Mouse (Mus musculus): Measurements from ENCODE around the gene Gm10322. TPM values are rescaled to one million over a fixed set of nuclear protein-coding genes. Genes with fewer than 3 reads are reported as not detected.
A peak's percentile ranks its signal among the peaks of the same experiment; 100 is the strongest.

Gene Gm10322
- polyA plus RNA-seq, 1 experiment from 2014 or later = not detected

DNA sequence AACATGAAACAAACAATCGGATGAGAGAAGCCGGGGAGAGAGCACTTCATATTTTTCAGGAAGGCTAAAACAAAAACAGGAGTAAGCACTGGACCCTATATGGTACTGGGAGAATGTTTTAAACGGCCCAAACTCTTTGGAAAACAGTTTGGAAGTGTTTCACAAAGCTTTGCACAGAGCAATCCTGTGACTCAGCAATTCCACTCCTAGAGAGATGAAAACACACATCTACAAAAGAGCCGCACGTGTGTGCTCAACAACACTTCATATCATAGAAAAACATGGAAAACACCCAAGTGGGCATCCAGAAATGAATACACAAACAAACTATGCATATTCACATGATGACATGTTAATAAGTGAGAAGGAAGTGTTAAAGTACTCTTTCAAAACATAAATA lies 30.2 kb upstream of the Gm10322 start:
- Histone ChIP-seq H3K79me2 (ENCODE audit: inconsistent target) (peaks cover 24% of the 10 kb centered on the region), H3K36me3 (ENCODE audit: inconsistent target) (no peaks in the 10 kb centered on the region), H3K27ac (no peak overlapping the region), H3K4me3 (ENCODE audit: inconsistent target) (no peak overlapping the region)
- 91% methylated on average over 5 of the region's 5 CpGs for WGBS (ENCODE audit: missing documents)

DNA sequence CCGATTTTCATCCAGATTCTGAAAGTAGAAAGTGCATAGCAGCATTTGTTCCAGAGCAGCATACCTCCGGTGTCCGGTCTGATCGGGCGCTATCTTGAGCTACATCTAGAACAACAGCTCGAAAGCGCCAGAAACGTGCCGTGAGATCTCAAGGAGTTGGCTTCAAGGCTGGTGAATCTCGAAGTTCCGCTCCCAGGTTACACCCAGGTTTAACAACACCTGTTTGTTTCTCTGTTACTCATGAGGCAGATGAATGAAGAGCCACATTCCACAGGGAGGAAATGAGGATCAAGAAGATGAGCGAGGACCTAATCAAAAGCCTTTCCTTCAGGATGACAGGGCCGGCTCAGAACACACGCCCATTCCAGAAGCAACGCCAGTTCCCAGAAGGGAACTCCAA lies 29.0 kb upstream of the Gm10322 start:
- 91% methylated on average over 15 of the region's 15 CpGs for WGBS (ENCODE audit: missing documents)
- no peaks in the 10 kb centered on the region for H3K36me3 ChIP-seq (ENCODE audit: inconsistent target)
- no peak overlapping the region for H3K27ac ChIP-seq
- no peak overlapping the region for H3K4me3 ChIP-seq (ENCODE audit: inconsistent target)
- peaks cover 18% of the 10 kb centered on the region for H3K79me2 ChIP-seq (ENCODE audit: inconsistent target)

GRCm38 (mm10) chr10:59588135-59588534 lies 27.7 kb upstream of the Gm10322 start:
- H3K4me3 ChIP-seq (ENCODE audit: inconsistent target) = no peak overlapping the region
- 85% methylated on average over 7 of the region's 7 CpGs for WGBS (ENCODE audit: missing documents)
- no peaks in the 10 kb centered on the region for H3K36me3 ChIP-seq (ENCODE audit: inconsistent target)
- H3K27ac ChIP-seq = no peak overlapping the region
- peaks cover 14% of the 10 kb centered on the region for H3K79me2 ChIP-seq (ENCODE audit: inconsistent target)

DNA sequence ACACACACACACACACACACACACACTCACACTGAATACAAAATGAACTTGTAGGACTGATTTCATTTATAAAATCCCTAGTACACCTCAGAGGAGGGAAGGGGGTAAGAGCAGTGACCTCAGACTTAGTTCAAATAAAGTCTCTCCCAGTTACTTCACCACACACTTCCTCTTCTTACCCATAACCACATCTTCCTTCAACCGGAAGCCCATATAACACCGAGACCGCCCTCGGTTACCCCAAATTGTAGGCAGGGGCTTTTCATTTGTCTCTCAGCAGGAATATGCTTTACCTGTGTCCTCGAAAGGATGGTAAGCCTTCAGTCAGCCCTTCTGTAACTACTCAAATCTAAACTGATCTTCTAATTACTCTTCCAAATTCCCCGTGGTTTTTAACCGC lies 26.4 kb upstream of the Gm10322 start:
- Histone ChIP-seq H3K36me3 (ENCODE audit: inconsistent target) (no peaks in the 10 kb centered on the region), H3K4me3 (ENCODE audit: inconsistent target) (peak overlapping the region; percentile 54), H3K79me2 (ENCODE audit: inconsistent target) (peaks cover 14% of the 10 kb centered on the region), H3K27ac (peak overlapping the region; percentile 73)
- WGBS (ENCODE audit: missing documents) = 0% methylated on average over 7 of the region's 7 CpGs

GRCm38 (mm10) chr10:59589856-59590255 lies 26.0 kb upstream of the Gm10322 start:
- Histone ChIP-seq H3K36me3 (ENCODE audit: inconsistent target) (no peaks in the 10 kb centered on the region), H3K4me3 (ENCODE audit: inconsistent target) (peak overlapping the region; percentile 54), H3K27ac (peak overlapping the region; percentile 73), H3K79me2 (ENCODE audit: inconsistent target) (peaks cover 14% of the 10 kb centered on the region)
- WGBS (ENCODE audit: missing documents) = 9% methylated on average over 13 of the region's 13 CpGs

DNA sequence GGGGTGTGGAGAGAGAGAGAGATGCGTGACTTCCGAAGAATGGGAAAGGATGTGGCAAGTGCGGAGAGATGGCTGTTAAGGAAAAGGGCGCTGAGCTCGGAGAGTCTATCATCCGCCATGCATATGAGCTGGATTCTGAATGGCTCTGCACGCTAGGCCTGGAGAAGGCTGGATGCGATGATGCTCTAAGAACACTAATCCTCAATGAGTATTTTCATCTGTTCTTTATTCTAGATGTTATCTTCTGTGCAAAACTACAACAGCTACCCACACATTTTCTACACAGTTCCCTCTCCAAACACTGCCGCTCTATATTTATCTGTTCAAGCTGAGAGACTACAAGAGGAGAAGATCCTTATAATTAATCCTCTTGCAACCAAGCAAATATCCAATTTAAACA lies 25.3 kb upstream of the Gm10322 start:
- H3K27ac ChIP-seq = no peak overlapping the region
- no peaks in the 10 kb centered on the region for H3K36me3 ChIP-seq (ENCODE audit: inconsistent target)
- 94% methylated on average over 9 of the region's 9 CpGs for WGBS (ENCODE audit: missing documents)
- H3K4me3 ChIP-seq (ENCODE audit: inconsistent target) = no peak overlapping the region
- peaks cover 14% of the 10 kb centered on the region for H3K79me2 ChIP-seq (ENCODE audit: inconsistent target)

GRCm38 (mm10) chr10:59593826-59594570 lies 21.9 kb upstream of the Gm10322 start:
- Histone ChIP-seq H3K36me3 (ENCODE audit: inconsistent target) (no peaks in the 10 kb centered on the region), H3K79me2 (ENCODE audit: inconsistent target) (peaks cover under 1% of the 10 kb centered on the region; the same call in 1 of the 2 replicates), H3K27ac (peak overlapping the region; percentile 7; the same call in 1 of the 2 replicates), H3K4me3 (ENCODE audit: inconsistent target) (no peak overlapping the region)
- WGBS (ENCODE audit: missing documents) = 37% methylated on average over 13 of the region's 13 CpGs

DNA sequence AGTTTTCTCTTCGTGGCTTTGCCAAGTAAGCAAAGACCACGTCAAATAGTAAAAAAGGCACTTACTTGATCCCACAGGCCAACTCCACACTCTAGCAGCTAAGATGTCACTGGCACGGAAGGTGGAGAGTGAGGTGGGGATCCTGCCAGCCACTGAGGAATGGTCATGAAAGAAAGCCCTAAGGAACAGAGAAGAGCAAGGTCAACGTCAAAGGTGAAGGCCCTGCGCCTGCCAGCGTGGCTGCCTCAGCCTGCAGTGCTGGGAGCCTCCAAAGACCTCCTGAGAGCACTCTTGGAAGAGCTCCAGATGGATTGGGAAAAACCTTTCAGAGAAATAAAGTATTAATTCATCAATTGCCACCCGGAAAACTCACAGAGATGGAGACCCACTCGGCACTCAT lies 15.3 kb upstream of the Gm10322 start:
- WGBS (ENCODE audit: missing documents) = 94% methylated on average over 8 of the region's 8 CpGs
- H3K36me3 ChIP-seq (ENCODE audit: inconsistent target) = no peaks in the 10 kb centered on the region
- peaks cover 19% of the 10 kb centered on the region; the same call in 1 of the 2 replicates for H3K79me2 ChIP-seq (ENCODE audit: inconsistent target)
- no peak overlapping the region for H3K27ac ChIP-seq
- H3K4me3 ChIP-seq (ENCODE audit: inconsistent target) = no peak overlapping the region

DNA sequence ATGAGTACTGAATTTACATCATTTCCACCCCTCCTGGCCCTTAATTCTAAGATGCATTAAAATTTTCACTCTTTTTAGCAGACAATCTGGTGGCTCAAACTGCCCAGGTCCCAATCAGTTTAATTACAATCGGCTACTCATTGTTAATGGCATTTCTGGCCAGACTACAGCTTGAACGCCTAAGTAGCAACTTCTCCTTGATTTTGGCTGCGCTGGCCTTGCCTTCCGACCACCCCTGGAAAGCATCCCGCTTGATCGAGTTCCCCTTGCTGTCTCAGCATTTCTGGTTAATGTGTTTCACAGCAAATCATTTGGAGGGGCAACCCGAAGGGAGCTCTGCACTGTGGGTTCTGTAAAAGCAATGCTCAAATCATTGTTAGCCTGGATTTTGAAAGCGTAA lies 13.8 kb upstream of the Gm10322 start:
- WGBS (ENCODE audit: missing documents) = 96% methylated on average over 8 of the region's 8 CpGs

GRCm38 (mm10) chr10:59602891-59603290 lies 13.0 kb upstream of the Gm10322 start:
- WGBS (ENCODE audit: missing documents) = 91% methylated on average over 12 of the region's 14 CpGs
- Histone ChIP-seq H3K79me2 (ENCODE audit: inconsistent target) (peaks cover 36% of the 10 kb centered on the region), H3K27ac (no peak overlapping the region), H3K36me3 (ENCODE audit: inconsistent target) (no peaks in the 10 kb centered on the region), H3K4me3 (ENCODE audit: inconsistent target) (no peak overlapping the region)

More for the DNA sequence above, 13.8 kb upstream of the Gm10322 start:
- H3K36me3 ChIP-seq (ENCODE audit: inconsistent target) = no peaks in the 10 kb centered on the region
- H3K27ac ChIP-seq = no peak overlapping the region
- H3K79me2 ChIP-seq (ENCODE audit: inconsistent target) = peaks cover 27% of the 10 kb centered on the region
- no peak overlapping the region for H3K4me3 ChIP-seq (ENCODE audit: inconsistent target)

DNA sequence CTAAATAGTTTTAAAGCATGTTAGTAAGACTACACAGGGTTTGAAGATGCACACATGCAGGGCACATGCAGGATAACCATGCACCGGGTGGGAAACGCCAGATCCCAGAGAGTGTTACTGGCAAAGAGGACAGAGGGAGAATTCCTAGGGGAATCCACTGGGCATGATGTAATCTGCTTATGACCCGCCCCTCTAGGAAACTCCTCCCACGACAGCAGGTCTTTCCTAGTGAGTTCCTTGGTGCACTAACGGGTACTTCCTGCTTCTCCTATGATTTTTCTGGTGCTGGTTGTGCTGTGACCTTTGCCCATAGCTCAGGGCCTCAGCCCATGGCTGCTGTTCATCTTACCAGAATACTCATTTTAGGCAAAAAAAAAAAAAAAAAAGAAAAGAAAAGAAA lies 12.0 kb upstream of the Gm10322 start:
- H3K36me3 ChIP-seq (ENCODE audit: inconsistent target) = no peaks in the 10 kb centered on the region

GRCm38 (mm10) chr10:59604879-59605464 lies 10.9 kb upstream of the Gm10322 start:
- H3K4me3 ChIP-seq (ENCODE audit: inconsistent target) = no peak overlapping the region
- WGBS (ENCODE audit: missing documents) = 97% methylated on average over 11 of the region's 11 CpGs
- no peaks in the 10 kb centered on the region for H3K36me3 ChIP-seq (ENCODE audit: inconsistent target)

More for the DNA sequence above, 12.0 kb upstream of the Gm10322 start:
- Histone ChIP-seq H3K4me3 (ENCODE audit: inconsistent target) (no peak overlapping the region), H3K79me2 (ENCODE audit: inconsistent target) (peaks cover 45% of the 10 kb centered on the region), H3K27ac (no peak overlapping the region)
- 93% methylated on average over 5 of the region's 5 CpGs for WGBS (ENCODE audit: missing documents)

DNA sequence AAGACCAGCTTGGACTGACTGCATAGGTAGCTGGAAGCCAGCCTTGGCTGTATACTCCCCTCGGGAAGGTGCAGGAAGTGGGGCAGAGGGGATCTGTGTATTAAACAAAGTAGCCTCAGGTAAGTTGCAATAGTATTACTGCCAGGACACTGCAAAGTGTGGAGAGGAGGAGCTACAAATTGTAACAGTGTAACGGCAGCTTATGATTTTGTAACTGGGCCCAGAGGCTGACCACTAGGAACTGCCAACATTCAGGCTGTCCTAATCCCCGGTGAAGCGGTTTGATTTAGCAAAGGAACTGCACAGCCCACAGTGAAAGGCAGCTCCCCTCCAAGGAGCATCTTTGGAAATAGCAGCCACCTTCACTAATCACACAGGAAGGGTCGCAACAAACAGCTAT lies 2.6 kb upstream of the Gm10322 start:
- H3K4me3 ChIP-seq (ENCODE audit: inconsistent target) = no peak overlapping the region
- 63% methylated on average over 5 of the region's 5 CpGs for WGBS (ENCODE audit: missing documents)
- H3K27ac ChIP-seq = no peak overlapping the region
- H3K36me3 ChIP-seq (ENCODE audit: inconsistent target) = no peaks in the 10 kb centered on the region
- peaks cover 74% of the 10 kb centered on the region for H3K79me2 ChIP-seq (ENCODE audit: inconsistent target)

More at GRCm38 (mm10) chr10:59604879-59605464, 10.9 kb upstream of the Gm10322 start:
- peaks cover 57% of the 10 kb centered on the region for H3K79me2 ChIP-seq (ENCODE audit: inconsistent target)
- H3K27ac ChIP-seq = no peak overlapping the region

DNA sequence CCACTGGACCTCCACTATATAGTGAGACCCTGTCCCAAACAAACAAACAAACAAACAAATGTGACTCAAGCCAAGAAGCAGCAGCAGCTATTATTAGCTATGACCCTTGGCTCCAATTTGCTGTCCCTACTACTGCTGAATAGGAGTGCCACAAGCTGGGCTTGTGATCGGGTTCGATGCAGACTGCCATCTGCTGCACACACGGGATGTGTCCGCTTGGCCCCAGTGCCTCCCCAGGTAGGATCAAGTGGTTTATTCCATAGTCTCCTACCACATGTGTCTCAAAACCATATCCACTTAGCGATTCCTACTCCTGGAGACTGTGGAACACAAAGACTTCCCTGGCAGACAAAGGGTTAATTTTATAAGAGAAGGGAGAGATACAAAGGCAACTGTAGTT lies 1.7 kb upstream of the Gm10322 start:
- Histone ChIP-seq H3K79me2 (ENCODE audit: inconsistent target) (peaks cover 65% of the 10 kb centered on the region), H3K27ac (no peak overlapping the region), H3K36me3 (ENCODE audit: inconsistent target) (no peaks in the 10 kb centered on the region), H3K4me3 (ENCODE audit: inconsistent target) (no peak overlapping the region)
- 100% methylated on average over 5 of the region's 5 CpGs for WGBS (ENCODE audit: missing documents)

GRCm38 (mm10) chr10:59615411-59615810 lies 452 bp upstream of the Gm10322 start:
- Histone ChIP-seq H3K27ac (no peak overlapping the region), H3K4me3 (ENCODE audit: inconsistent target) (peak overlapping the region; percentile 55), H3K36me3 (ENCODE audit: inconsistent target) (no peaks in the 10 kb centered on the region), H3K79me2 (ENCODE audit: inconsistent target) (peaks cover 53% of the 10 kb centered on the region)
- WGBS (ENCODE audit: missing documents) = 48% methylated on average over 4 of the region's 5 CpGs
